Mouse (Mus musculus) midbrain, embryonic 14.5 days (tissue): ENCODE results near the gene Mtif2. TPM values are rescaled to one million over a fixed set of nuclear protein-coding genes. Genes with fewer than 3 reads are reported as not detected.

ENCODE experiments used
- polyA plus RNA-seq: library from polyadenylated mRNA; unstranded; fragments of >200 nt; fragmentation: Nextera tagmentation; extraction: Ambion mirVana; gene quantifications from 2 replicates; pipeline ENCODE4 v1.2.1, GENCODE M21; 2014

The Mtif2 gene
- polyA plus RNA-seq, 1 experiment from 2014 or later, result 42.0 TPM

Other genes starting within 250 kb of the Mtif2 start
- gene Ccdc88a, start 152.8 kb upstream of the Mtif2 start, polyA plus RNA-seq, result 72.2 and 73.3 TPM in 2 replicates
- gene Prorsd1, start 11.4 kb upstream of the Mtif2 start, polyA plus RNA-seq, result 11.1 and 12.8 TPM in 2 replicates
- 0.12 and 0.16 TPM in 2 replicates for gene Clhc1, start 21.5 kb downstream of the Mtif2 start, polyA plus RNA-seq
- gene Rps27a, start 21.7 kb downstream of the Mtif2 start, polyA plus RNA-seq, result 695 and 718 TPM in 2 replicates
- 110 and 136 TPM in 2 replicates for gene Rtn4, start 166.5 kb downstream of the Mtif2 start, polyA plus RNA-seq